Mouse (Mus musculus): Measurements from ENCODE around the gene Pum1.

DNA sequence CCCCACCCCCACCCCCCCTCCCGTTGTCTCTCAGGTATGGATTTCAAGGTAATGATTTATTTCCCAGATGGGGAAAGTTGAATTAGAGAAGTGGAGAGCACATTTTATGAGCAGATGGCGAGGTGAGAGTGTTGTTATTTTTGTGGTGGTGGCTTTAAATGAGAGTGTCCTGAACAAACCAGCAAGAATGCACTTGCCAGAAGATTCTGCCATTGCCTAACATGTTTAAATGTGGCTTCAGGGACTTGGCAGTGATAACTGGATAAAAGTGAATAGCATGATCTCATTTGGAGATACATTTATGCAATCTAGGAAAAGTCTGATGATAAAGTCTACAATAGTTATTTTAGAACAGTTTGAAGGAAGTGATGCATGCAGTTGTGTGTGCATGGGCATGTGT is 91.7 kb downstream of the Pum1 start:
- TF ChIP-seq EP300 (IDR thresholded peaks at IDR 0.05; ENCODE audit: low read depth) (no peak), CTCF (IDR thresholded peaks at IDR 0.05; ENCODE audit: low read depth) (no peak)

Measured in heart, postnatal 0 days (tissue).